Mouse (Mus musculus) activated CD4-positive, CD25-positive, alpha-beta regulatory T cell, adult 4 months (primary cell): ENCODE data around the gene Abhd17a. TPM values are rescaled to one million over a fixed set of nuclear protein-coding genes. Genes with fewer than 3 reads are reported as not detected.
A peak's percentile ranks its signal among the peaks of the same experiment; 100 is the strongest.

ENCODE experiments used
- ATAC-seq: one replicate; pipeline ENCODE4 v1.8.0; 2017
- polyA plus RNA-seq, 2 experiments: library from polyadenylated mRNA; unstranded; fragments of 100-300 nt; shearing (Covaris generic); gene quantifications; one replicate each; pipeline ENCODE4 v1.2.1; 2017

Gene Abhd17a
- polyA plus RNA-seq, 2 experiments from 2014 or later = 9.4 to 11.8 TPM

DNA sequence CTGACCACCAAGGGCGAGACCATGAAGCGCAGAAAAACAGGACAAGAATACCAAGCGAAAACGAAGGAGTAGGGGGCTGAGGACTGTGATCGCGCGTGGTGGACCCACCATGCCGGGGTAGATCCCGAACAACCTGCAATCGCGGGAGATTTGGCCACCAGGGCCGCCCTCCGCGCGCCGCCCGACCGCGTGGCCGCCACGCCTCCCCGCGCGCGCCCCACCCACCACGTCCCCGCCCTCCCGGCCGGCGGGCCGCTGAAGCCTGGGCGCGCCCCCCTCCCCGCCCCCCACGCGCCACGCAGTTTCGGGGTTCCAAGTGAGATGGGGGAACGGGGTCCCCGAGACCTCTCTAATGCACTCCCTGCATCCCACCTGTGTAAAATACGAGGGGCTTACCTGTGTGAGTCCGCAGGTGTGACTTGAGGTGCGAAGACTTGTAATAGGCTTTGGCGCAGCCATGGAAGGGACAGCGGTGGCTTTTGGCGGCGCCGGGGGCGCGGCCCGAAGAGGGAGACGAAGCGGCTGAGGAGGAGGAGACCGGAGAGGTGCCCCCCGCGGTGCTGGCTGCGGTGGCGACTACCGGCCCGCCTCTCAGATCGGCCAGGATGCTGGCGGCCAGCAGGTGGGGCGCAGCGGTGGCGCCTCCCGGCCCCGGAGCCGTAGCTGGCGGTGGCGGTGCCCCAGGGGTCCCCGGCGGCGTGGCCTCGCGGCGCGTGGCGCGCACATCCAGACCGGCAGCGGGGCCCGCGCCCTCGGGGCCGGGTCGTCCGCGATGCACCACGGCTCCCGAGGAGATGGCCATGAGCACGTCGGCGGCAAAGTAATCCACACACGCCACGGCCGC lies 13.6 kb downstream of the Abhd17a start:
- no peak for ATAC-seq

GRCm38 (mm10) chr10:80575925-80576324 lies 14.2 kb downstream of the Abhd17a start:
- ATAC-seq = no peak

GRCm38 (mm10) chr10:80574896-80575295 lies 15.2 kb downstream of the Abhd17a start:
- no peak for ATAC-seq

DNA sequence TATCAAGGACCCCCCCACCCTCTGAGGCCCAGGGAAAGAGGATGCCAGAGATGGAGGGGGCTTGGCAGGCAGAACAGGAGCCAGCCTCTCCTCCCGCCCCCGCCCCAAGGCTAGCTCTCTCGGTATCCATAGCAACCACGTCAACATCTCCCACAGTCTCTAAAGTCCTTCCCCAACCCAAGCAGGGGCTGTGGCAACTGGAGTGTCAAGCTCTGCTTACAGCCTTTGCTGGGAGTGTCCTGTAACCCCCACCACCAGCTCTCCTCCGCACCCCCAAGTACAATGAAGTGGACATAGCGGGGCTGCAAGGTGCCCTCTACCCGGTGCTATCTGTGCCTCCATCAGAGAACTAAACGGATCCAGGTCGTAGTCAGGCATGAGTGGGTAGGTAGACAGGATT lies 16.2 kb downstream of the Abhd17a start:
- ATAC-seq = no peak

- ATAC-seq = no peak
These were observed 17.7 kb downstream of the Abhd17a start for GRCm38 (mm10) chr10:80572477-80572876.

DNA sequence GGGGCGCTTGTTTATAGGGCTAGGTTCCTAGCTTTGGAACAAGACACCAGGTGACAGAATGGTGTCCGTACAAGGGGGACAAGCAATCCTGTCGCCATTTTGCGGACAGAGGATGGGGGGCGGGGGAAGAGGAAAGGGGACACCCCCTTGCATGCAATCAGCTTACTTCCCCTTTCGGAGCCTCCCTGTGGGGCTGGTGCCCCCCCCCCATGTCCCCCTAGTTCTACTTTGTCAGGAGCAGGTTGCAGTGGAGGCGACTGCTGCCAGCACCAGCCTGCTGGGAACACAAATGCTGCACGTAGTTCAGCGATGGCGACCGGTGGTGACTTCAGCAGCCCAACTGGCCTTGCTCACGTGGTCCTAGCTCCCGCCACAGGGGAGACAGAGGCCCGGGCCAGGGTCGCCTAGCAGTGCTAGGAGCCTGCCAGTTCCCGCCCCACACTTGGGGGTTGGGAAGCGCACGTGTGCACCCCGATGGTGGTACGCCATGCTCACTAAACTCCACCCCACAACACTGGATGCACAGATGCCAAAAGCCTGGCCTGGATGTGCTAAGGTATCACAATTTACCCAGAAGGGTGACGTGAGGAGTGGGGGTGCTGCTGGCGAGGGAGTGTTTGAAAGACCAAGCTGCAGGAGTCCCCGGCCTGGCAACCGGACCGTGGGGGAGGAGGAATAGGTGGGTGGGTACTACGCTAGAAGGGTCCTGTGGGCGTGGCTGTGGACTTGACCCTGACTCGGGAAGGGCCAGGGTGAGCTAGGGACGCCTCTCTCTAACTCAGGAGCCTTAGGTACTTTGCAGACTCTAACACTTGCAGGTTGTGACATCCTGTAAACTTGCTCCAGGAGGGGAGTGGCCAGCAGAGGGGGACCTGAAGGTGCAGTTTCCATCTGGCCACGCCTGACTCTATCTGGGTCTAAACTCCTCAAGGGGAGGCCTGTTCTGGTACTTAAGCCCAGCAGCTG lies 19.0 kb downstream of the Abhd17a start:
- no peak for ATAC-seq

DNA sequence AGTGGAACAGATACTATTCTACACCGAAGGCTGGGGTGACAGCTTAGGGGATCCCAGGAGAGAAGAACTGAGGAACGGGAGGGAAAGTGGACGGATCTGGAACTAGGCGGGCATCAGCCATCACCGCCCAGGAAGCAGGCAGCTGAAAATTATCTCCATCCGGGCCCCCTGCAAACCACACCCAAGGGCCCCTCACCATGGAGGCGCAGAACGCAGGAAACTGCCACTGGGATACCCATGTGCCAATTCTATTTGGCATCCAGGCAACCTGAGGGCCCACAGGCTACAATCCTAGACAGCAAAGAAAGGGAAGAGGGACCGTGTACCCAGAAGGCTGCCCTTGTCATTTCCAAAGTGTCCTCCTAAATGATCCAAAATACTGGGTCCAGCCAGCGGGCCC lies 19.7 kb downstream of the Abhd17a start:
- ATAC-seq = no peak

GRCm38 (mm10) chr10:80569664-80570066 lies 20.5 kb downstream of the Abhd17a start:
- ATAC-seq = no peak

DNA sequence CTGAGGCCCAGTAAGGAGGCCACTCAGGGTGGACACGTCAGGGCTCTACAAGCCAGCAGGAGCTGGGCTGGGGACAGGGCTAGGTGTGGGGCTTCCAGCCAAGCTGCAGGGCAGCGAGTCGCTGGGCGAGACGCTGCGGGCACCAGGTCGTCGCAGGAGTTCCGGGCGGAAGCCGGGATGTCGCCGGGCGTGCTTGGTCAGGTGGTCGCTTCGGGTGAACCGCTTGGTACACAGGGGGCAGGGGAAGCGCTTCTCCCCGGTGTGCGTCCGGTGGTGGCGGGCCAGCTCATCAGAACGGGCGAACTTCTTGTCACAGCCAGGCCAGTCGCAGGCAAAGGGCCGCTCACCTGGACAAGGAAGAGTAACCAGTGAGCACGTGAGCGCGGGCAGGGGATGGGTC lies 21.3 kb downstream of the Abhd17a start:
- ATAC-seq = no peak

- peak; percentile 53 for ATAC-seq
These were observed 23.6 kb downstream of the Abhd17a start for GRCm38 (mm10) chr10:80566375-80567092.

- peak; percentile 84 for ATAC-seq
These were observed 28.8 kb downstream of the Abhd17a start, which contains the start of gene Rexo1 for GRCm38 (mm10) chr10:80561116-80561944. Gene Rexo1, minus strand, starts transcription at chr10:80561560.

DNA sequence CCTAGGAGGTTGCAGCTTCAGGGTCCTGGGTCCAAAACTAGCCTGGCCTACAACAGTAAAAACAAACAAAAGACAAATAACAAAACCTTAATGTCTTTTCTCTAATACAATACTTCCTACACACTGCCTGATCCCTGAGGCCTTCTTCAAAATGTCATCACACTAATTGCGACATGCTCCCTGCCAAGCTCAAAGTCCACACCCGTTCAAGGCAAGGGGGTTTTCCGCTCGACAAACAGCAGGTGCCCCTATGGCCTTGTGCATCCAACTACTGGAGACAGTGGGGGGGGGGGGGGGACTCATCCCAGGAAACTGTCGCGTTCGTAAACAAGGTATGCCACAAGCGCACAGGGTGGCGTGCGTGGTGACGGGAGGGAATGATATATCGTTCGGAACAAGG lies 29.5 kb downstream of the Abhd17a start:
- ATAC-seq = no peak

- no peak for ATAC-seq
These were observed 30.7 kb downstream of the Abhd17a start for GRCm38 (mm10) chr10:80559431-80559830.

- no peak for ATAC-seq
These were observed 32.7 kb downstream of the Abhd17a start for GRCm38 (mm10) chr10:80557346-80557965.

DNA sequence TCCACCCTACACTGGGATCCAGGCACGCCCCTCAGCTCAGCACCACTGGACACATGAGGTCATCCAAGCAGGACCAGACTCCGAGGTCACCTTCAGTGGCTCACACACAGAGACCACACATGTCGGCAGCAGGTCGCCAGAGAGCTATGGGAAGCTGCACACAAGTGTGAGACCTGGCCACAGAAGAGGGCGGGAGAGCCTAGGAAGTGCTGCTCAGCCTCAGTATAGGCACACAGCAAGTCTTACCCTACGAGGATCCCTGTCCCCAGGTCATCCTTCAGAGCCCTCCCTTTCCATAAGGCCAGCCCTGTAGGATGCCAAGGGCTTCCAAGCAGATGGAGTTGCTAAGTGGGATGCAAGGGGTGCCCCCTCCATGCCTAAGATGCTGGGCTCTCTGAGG lies 36.1 kb downstream of the Abhd17a start:
- ATAC-seq = no peak

DNA sequence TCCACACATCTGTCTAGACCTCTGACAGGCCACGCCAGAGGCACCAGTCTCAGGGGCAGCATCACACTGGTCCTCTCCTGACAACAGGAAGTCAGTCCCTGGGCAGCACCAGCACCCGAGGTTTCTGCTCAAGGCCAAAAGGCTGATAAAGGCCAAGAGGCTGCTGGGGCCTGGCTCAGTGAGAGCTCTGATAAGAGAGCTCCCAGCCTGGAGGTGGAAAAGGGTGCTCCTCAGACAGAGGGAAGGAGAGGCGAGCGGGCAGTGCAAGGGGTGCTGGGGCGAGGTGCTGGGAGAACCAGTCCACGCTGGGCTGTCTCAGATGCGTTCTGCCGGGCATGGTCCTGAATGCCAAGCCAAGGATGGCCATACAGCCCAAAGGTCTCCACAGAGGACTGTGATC lies 36.6 kb downstream of the Abhd17a start:
- no peak for ATAC-seq

GRCm38 (mm10) chr10:80552364-80552763 lies 37.8 kb downstream of the Abhd17a start:
- ATAC-seq = no peak

DNA sequence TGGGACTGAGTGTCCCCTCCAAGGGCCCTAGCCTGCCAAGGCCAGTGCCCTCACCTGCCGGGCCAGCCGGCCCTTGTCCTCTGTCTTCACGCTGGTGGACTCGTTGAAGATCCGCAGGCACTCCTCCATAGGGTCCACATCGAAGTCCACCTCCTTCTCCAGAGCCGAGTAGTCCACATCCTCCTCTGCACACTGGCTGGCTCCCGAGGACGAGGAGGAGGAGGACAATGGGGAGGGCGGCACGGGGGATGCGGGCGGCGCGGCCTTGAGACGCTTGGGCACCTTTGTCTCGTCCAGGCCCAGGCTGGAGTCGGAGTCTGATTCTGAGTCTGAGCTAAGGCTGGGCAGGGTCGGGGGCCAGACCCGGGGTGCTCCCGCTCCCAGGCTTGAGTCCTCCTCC lies 40.9 kb downstream of the Abhd17a start:
- no peak for ATAC-seq

- ATAC-seq = no peak
These were observed 41.6 kb downstream of the Abhd17a start for GRCm38 (mm10) chr10:80548428-80549006.

- ATAC-seq = no peak
These were observed 42.6 kb downstream of the Abhd17a start for GRCm38 (mm10) chr10:80547539-80547938.

GRCm38 (mm10) chr10:80546945-80547344 lies 43.2 kb downstream of the Abhd17a start:
- ATAC-seq = no peak
